9 mouse cellular contexts compared by ENCODE assay signal in the genomic region with DNA sequence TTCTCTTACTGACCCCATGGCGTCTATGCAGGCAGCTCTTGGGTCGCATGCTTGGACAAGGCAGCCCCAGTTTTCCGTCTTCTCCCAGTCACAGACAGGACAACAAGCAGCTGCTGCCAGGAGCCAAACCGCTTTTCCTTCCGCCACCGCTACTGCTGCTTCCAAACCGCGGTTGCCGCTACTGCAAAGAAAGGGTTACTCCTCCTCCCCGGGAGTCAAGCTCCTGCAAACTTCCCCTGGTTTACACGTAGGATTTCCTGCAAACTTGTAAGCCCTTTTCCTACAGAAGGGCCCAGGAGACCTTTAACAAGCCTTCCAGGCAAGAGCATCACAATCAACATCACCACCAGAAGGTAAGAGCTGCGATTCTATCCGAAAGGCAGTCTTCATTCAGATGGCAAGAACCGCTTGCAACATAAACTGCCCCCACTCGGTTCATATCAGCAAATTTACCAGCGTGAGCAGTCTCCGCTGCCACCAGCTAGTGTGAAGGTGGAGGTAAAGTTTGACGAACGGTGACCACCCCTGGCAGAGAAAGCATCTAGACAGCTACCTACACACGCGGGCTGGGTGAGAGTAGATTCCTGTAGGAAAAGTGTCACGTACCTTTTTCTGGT.
DNase-seq lines count a peak whose midpoint lies in the region; ATAC-seq and TF ChIP-seq lines count a peak whose summit lies in the region.
"Had no signal": no experiment of that assay in that cellular context is flagged by ENCODE, and none has a peak within 500 bp of the region (broad histone marks: within the 10 kb centered on the region; RNA-seq: fewer than 3 reads in every experiment).

No protein-coding gene starts in this region.

- no peak overlapping the region for H3K27ac ChIP-seq in heart, embryonic 15.5 days
- 0 out of 2 replicates have a peak overlapping the region, but pooled peaks have one; percentile 54 for H3K27ac ChIP-seq in forebrain, postnatal 0 days (ENCODE audit: low read depth, low read length)
- H3K27ac ChIP-seq in left cerebral cortex, adult 2 months, result no peak overlapping the region

- H3K4me1 ChIP-seq in heart, embryonic 15.5 days (replicated peaks), result peaks cover 12% of the 10 kb centered on the region; the same call in 1 of the 2 replicates
- 0 out of 2 replicates have a peak, but pooled peaks cover 4% of the 10 kb centered on the region for H3K4me1 ChIP-seq in forebrain, postnatal 0 days (ENCODE audit: insufficient read depth)

- peak overlapping the region; percentile 32; the same call in 1 of the 2 replicates for H3K9ac ChIP-seq in heart, embryonic 15.5 days
- H3K9ac ChIP-seq in forebrain, postnatal 0 days, result peak overlapping the region; percentile 64

- H3K27me3 ChIP-seq in heart, embryonic 15.5 days, result peaks cover 24% of the 10 kb centered on the region
- no peaks in the 10 kb centered on the region for H3K27me3 ChIP-seq in forebrain, postnatal 0 days (ENCODE audit: insufficient read depth, low read length)

- intact Hi-C loops in heart, postnatal 36 days (cut with DNase I), result no loop called here
- intact Hi-C loops in left cerebral cortex, adult 2 months (cut with DNase I), result loop anchor here (10.0 kb wide), 1 partner anchor 601 kb away; no protein-coding TSS in a partner anchor

- peak; percentile 26; the same call in 1 of the 2 replicates for TF ChIP-seq CTCF in forebrain, postnatal 0 days (IDR thresholded peaks at IDR 0.05; ENCODE audit: low read depth)
- TF ChIP-seq CTCF in left cerebral cortex, adult 2 months (IDR thresholded peaks at IDR 0.05), result no peak; the same call in none of the 2 replicates

- no peaks in the 10 kb centered on the region for H3K9me3 ChIP-seq in heart, embryonic 15.5 days (replicated peaks)
- H3K9me3 ChIP-seq in forebrain, postnatal 0 days (ENCODE audit: low read length), result no peaks in the 10 kb centered on the region

- ATAC-seq in heart, embryonic 15.5 days (replicated peaks; ENCODE audit: insufficient number of reproducible peaks, insufficient read depth, low FRiP score, low read depth), result no peak
- ATAC-seq in forebrain, postnatal 0 days, result peak; percentile 11; the same call in 1 of the 2 replicates
- ATAC-seq in erythroblast, adult 5-6 weeks (replicated peaks; ENCODE audit: low FRiP score, poor library complexity, severe bottlenecking), result no peak
- ATAC-seq: Patski had no signal

- H3K36me3 ChIP-seq in heart, embryonic 15.5 days, result no peaks in the 10 kb centered on the region
- H3K36me3 ChIP-seq in forebrain, postnatal 0 days (ENCODE audit: insufficient read depth), result no peaks in the 10 kb centered on the region

- peak overlapping the region; percentile 98 for H3K4me2 ChIP-seq in heart, embryonic 15.5 days
- peak overlapping the region; percentile 98 for H3K4me2 ChIP-seq in forebrain, postnatal 0 days (ENCODE audit: low read depth)

- under 1% methylated on average over 22 of the region's 22 CpGs for WGBS in heart, embryonic 15.5 days
- WGBS in forebrain, postnatal 0 days, result 1% methylated on average over 22 of the region's 22 CpGs

- H3K4me3 ChIP-seq in heart, embryonic 15.5 days, result peak overlapping the region; percentile 61
- H3K4me3 ChIP-seq in forebrain, postnatal 0 days (ENCODE audit: low read depth, low read length), result peak overlapping the region; percentile 75
- H3K4me3 ChIP-seq in left cerebral cortex, adult 2 months, result peak overlapping the region; percentile 56

- no peak for DNase-seq in heart, postnatal 36 days
- peak; percentile 45 for DNase-seq in brain, embryonic 18.5 days (ENCODE audit: low read depth, low spot score)
- peak; percentile 67 for DNase-seq in forebrain, postnatal 0 days
- DNase-seq in left cerebral cortex, adult 2 months (ENCODE audit: extremely low spot score in 1 of 2, low spot score in 2 of 2), result peak; percentile 35 to 51
- DNase-seq in neural tube, embryonic 10.5 days (ENCODE audit: extremely low spot score, low spot score), result peak; percentile 60
- DNase-seq in thymus, adult 18-20 months, result no peak

Comparison
In these comparisons a context has a peak if more than half of its experiments do, and no peak if none do; other contexts are left out.
1. DNase-seq: peak in brain, embryonic 18.5 days (single experiment), forebrain, postnatal 0 days (single experiment), left cerebral cortex, adult 2 months (2 of 2) and neural tube, embryonic 10.5 days (single experiment); none in heart, postnatal 36 days (0 of 2) and thymus, adult 18-20 months (0 of 2).
2. Peak in every context shown above with its lines, with median percentiles within 50 percentile points of each other: H3K4me3 ChIP-seq.